Mouse (Mus musculus) CH12.LX (cell line): ENCODE data around the gene Ikzf1. TPM values are rescaled to one million over a fixed set of nuclear protein-coding genes. Genes with fewer than 3 reads are reported as not detected.
A peak's percentile ranks its signal among the peaks of the same experiment; 100 is the strongest.

ENCODE experiments used
- DNase-seq: peaks from one replicate; pipeline ENCODE4 v3.0.0-alpha.2; 2013; ENCODE audit errors: extremely low read depth
- H3K27ac ChIP-seq: 2 replicates; pipeline ENCODE4 v1.5.1; 2012; ENCODE audit warnings: low read depth, mild to moderate bottlenecking, control low read depth, moderate library complexity; ENCODE audit not compliant: insufficient read depth
- H3K27me3 ChIP-seq: replicated peaks from 2 replicates; pipeline ENCODE3; 2012; ENCODE audit warnings: inconsistent platforms
- H3K36me3 ChIP-seq, 2 experiments: replicated peaks in 1 of 2; 2 replicates each; pipeline versions ENCODE3 to v1.6.1; 2012; ENCODE audit warnings: inconsistent platforms in 1 of 2, low read length in 1 of 2, mild to moderate bottlenecking in 1 of 2, mixed read lengths in 1 of 2, moderate library complexity in 1 of 2; ENCODE audit not compliant: control insufficient read depth in 1 of 2, insufficient read depth in 1 of 2
- H3K4me1 ChIP-seq, 2 experiments: 2 replicates each; pipeline ENCODE4 v1.6.1; 2012; ENCODE audit warnings: inconsistent platforms in 1 of 2, moderate library complexity in 1 of 2; ENCODE audit not compliant: insufficient read depth in 2 of 2, control insufficient read depth in 1 of 2
- H3K4me2 ChIP-seq: 2 replicates; pipeline ENCODE4 v1.6.1; 2012; ENCODE audit warnings: low read depth, mild to moderate bottlenecking, control low read depth; ENCODE audit not compliant: poor library complexity, insufficient read depth, severe bottlenecking
- H3K4me3 ChIP-seq, 3 experiments: fragments of 150-350 bp in 1 of 3; sonication (generic) in 1 of 3; replicated peaks in 1 of 3; 2 replicates each; pipeline versions ENCODE3 to v1.5.1; 2011 to 2012; ENCODE audit warnings: low read depth in 2 of 3, low read length in 2 of 3, mild to moderate bottlenecking in 2 of 3, moderate library complexity in 2 of 3, control low read depth in 1 of 3, improper control_type of control experiment in 1 of 3, inconsistent platforms in 1 of 3, mixed read lengths in 1 of 3; ENCODE audit not compliant: poor library complexity in 1 of 3
- H3K79me2 ChIP-seq: replicated peaks from 2 replicates; pipeline ENCODE4 v1.6.1; 2012; ENCODE audit warnings: mild to moderate bottlenecking, moderate library complexity; ENCODE audit not compliant: control insufficient read depth, poor library complexity, insufficient read depth, severe bottlenecking; ENCODE audit errors: extremely low read depth
- H3K9ac ChIP-seq: 2 replicates; pipeline ENCODE4 v1.6.1; 2012; ENCODE audit warnings: low read depth, mild to moderate bottlenecking, control low read depth, moderate library complexity; ENCODE audit not compliant: insufficient read depth
- H3K9me3 ChIP-seq: replicated peaks from 2 replicates; pipeline ENCODE3; 2012; ENCODE audit warnings: low read length, inconsistent platforms, mixed read lengths
- BHLHE40 ChIP-seq: IDR thresholded peaks from 2 replicates; pipeline ENCODE4 v1.6.1; 2011; ENCODE audit warnings: mild to moderate bottlenecking, low read depth, low read length, improper control_type of control experiment
- CHD2 ChIP-seq: IDR thresholded peaks from 2 replicates; pipeline ENCODE4 v1.6.1; 2011; ENCODE audit warnings: low read length, improper control_type of control experiment
- CTCF ChIP-seq, 2 experiments: IDR thresholded peaks in 1 of 2; conservative IDR thresholded peaks in 1 of 2; 2 replicates each; pipeline ENCODE4 v1.5.1; 2011 to 2012; ENCODE audit warnings: low read depth in 2 of 2, low read length in 2 of 2, improper control_type of control experiment in 1 of 2, inconsistent platforms in 1 of 2, mild to moderate bottlenecking in 1 of 2, moderate library complexity in 1 of 2
- ELF1 ChIP-seq: IDR thresholded peaks from 2 replicates; pipeline ENCODE4 v1.6.1; 2014; ENCODE audit warnings: low read depth, mild to moderate bottlenecking, inconsistent platforms, low read length, improper control_type of control experiment
- EP300 ChIP-seq: IDR thresholded peaks from 2 replicates; pipeline ENCODE4 v1.6.1; 2011; ENCODE audit warnings: low read length, improper control_type of control experiment
- ETS1 ChIP-seq: conservative IDR thresholded peaks from 2 replicates; pipeline ENCODE4 v1.6.1; 2012; ENCODE audit warnings: low read depth, mild to moderate bottlenecking, inconsistent platforms, low read length, improper control_type of control experiment, moderate library complexity
- GABPA ChIP-seq: IDR thresholded peaks from 2 replicates; pipeline ENCODE4 v1.6.1; 2012; ENCODE audit warnings: low read depth, low read length, improper control_type of control experiment, inconsistent platforms; ENCODE audit not compliant: insufficient replicate concordance
- HCFC1 ChIP-seq: IDR thresholded peaks from 2 replicates; pipeline ENCODE4 v1.6.1; 2012; ENCODE audit warnings: low read depth, mild to moderate bottlenecking, inconsistent platforms, low read length, improper control_type of control experiment
- IRF4 ChIP-seq: IDR thresholded peaks from 2 replicates; pipeline ENCODE4 v1.6.1; 2014; ENCODE audit warnings: low read depth, mild to moderate bottlenecking, inconsistent platforms, low read length, improper control_type of control experiment
- JUND ChIP-seq: conservative IDR thresholded peaks from 2 replicates; pipeline ENCODE4 v1.6.1; 2011; ENCODE audit warnings: low read depth, low read length, improper control_type of control experiment
- MAFK ChIP-seq: IDR thresholded peaks from 2 replicates; pipeline ENCODE4 v1.6.1; 2011; ENCODE audit warnings: low read length, improper control_type of control experiment; ENCODE audit not compliant: insufficient replicate concordance
- MAX ChIP-seq: IDR thresholded peaks from 2 replicates; pipeline ENCODE4 v1.6.1; 2011; ENCODE audit warnings: low read length, improper control_type of control experiment
- MAZ ChIP-seq: IDR thresholded peaks from 2 replicates; pipeline ENCODE4 v1.6.1; 2012; ENCODE audit warnings: low read depth, mild to moderate bottlenecking, inconsistent platforms, low read length, improper control_type of control experiment, moderate library complexity
- MEF2A ChIP-seq: IDR thresholded peaks from 2 replicates; pipeline ENCODE4 v1.6.1; 2014; ENCODE audit warnings: low read depth, mild to moderate bottlenecking, inconsistent platforms, low read length, improper control_type of control experiment, borderline replicate concordance
- MXI1 ChIP-seq: IDR thresholded peaks from 2 replicates; pipeline ENCODE4 v1.6.1; 2011; ENCODE audit warnings: mild to moderate bottlenecking, low read depth, low read length, improper control_type of control experiment
- MYC ChIP-seq: IDR thresholded peaks from 2 replicates; pipeline ENCODE4 v1.6.1; 2011; ENCODE audit warnings: low read depth, mild to moderate bottlenecking, improper control_type of control experiment, low read length
- NRF1 ChIP-seq: IDR thresholded peaks from 2 replicates; pipeline ENCODE4 v1.6.1; 2014; ENCODE audit warnings: low read depth, mild to moderate bottlenecking, inconsistent platforms, low read length, improper control_type of control experiment, moderate library complexity
- PAX5 ChIP-seq: IDR thresholded peaks from 2 replicates; pipeline ENCODE4 v1.6.1; 2012; ENCODE audit warnings: low read length, inconsistent platforms, mixed read lengths
- POLR2AphosphoS2 ChIP-seq: IDR thresholded peaks from 2 replicates; pipeline ENCODE4 v1.6.1; 2011; ENCODE audit warnings: low read depth, low read length, improper control_type of control experiment
- RCOR1 ChIP-seq: conservative IDR thresholded peaks from 2 replicates; pipeline ENCODE4 v1.6.1; 2012; ENCODE audit warnings: low read depth, mild to moderate bottlenecking, inconsistent platforms, low read length, improper control_type of control experiment
- SIN3A ChIP-seq: IDR thresholded peaks from 2 replicates; pipeline ENCODE4 v1.6.1; 2012; ENCODE audit warnings: low read length, improper control_type of control experiment, inconsistent platforms
- SMC3 ChIP-seq: IDR thresholded peaks from 2 replicates; pipeline ENCODE4 v1.6.1; 2011; ENCODE audit warnings: low read depth, low read length, improper control_type of control experiment
- TBP ChIP-seq: conservative IDR thresholded peaks from 2 replicates; pipeline ENCODE4 v1.6.1; 2011; ENCODE audit warnings: low read depth, low read length, improper control_type of control experiment
- TCF12 ChIP-seq: IDR thresholded peaks from 2 replicates; pipeline ENCODE4 v1.6.1; 2014; ENCODE audit warnings: low read depth, mild to moderate bottlenecking, inconsistent platforms, low read length, improper control_type of control experiment
- UBTF ChIP-seq: IDR thresholded peaks from 2 replicates; pipeline ENCODE4 v1.6.1; 2012; ENCODE audit warnings: low read depth, mild to moderate bottlenecking, inconsistent platforms, low read length, improper control_type of control experiment, moderate library complexity
- ZC3H11A ChIP-seq: IDR thresholded peaks from 2 replicates; pipeline ENCODE4 v1.6.1; 2012; ENCODE audit warnings: low read depth, mild to moderate bottlenecking, inconsistent platforms, low read length, improper control_type of control experiment
- ZKSCAN1 ChIP-seq: IDR thresholded peaks from 2 replicates; pipeline ENCODE4 v1.6.1; 2012; ENCODE audit warnings: low read depth, inconsistent platforms, low read length, improper control_type of control experiment, borderline replicate concordance
- ZNF384 ChIP-seq: IDR thresholded peaks from 2 replicates; pipeline ENCODE4 v1.6.1; 2012; ENCODE audit warnings: low read depth, low read length, improper control_type of control experiment, inconsistent platforms
- dilution Hi-C: fragments of 300-500 bp; cut with MboI; formaldehyde crosslinking; loops from 2 replicates; pipeline ENCODE4 v1.14.3; 2020; ENCODE audit warnings: low sequenced_read_pairs; ENCODE audit not compliant: extremely low pct_unique_long_range_greater_than_20kb, extremely low pct_ligation_motif_present
- in situ Hi-C: fragments of 300-500 bp; cut with MboI; formaldehyde crosslinking; loops from 3 replicates; pipeline ENCODE4 v1.14.3; 2019; ENCODE audit warnings: low sequenced_read_pairs, low pct_ligation_motif_present, low pct_unique_long_range_greater_than_20kb, mixed read lengths
- polyA plus RNA-seq: library from polyadenylated mRNA; unstranded; fragments of >175 nt; gene quantifications from 2 replicates; pipeline ENCODE4 v1.2.1, GENCODE M21; 2012; ENCODE audit warnings: low read depth; ENCODE audit not compliant: insufficient read length
- total RNA-seq, 2 experiments: library from RNA; depleted of rRNA; stranded (reverse); fragments of 300-350 nt in 1 of 2; fragments of >200 nt in 1 of 2; gene quantifications; 2 replicates each; pipeline ENCODE4 v1.2.3; 2012 to 2014

Ikzf1 gene
- total and polyA plus RNA-seq, 3 experiments: 33.1 to 68.7 (median 51.2) TPM

DNA sequence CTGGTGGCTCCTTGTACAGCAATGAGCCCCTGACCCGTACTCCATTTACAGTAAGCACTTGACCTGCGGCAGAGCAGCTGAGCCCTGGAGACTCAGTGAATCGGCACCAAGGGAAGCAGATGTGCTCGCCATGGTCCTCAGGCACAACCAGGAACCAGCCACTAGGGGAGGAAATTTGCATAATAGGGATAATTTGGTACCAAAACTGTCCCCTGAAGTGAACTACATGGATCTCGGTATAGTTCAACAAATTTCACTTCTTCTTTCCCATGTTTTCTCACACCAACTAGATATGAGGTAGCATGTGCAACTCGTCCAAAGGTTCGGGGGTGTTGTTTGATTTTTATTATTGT lies 92.0 kb downstream of the Ikzf1 start:
- H3K27me3 ChIP-seq: no peaks in the 10 kb centered on the region
- H3K4me2 ChIP-seq: peak overlapping the region; percentile 39
- no peaks in the 10 kb centered on the region for H3K9me3 ChIP-seq
- H3K36me3 ChIP-seq: peaks cover 10 to 30% of the 10 kb centered on the region in 2 experiments
- 0 out of 2 replicates have a peak, but pooled peaks have one; percentile 46 for TF ChIP-seq MAFK
- no peak; the same call in none of the 2 replicates for TF ChIP-seq RCOR1
- TF ChIP-seq TCF12: peak; percentile 97
- peak; percentile 94 for TF ChIP-seq MYC
- peak; percentile 60 for TF ChIP-seq SIN3A
- peak; percentile 80; the same call in 1 of the 2 replicates for TF ChIP-seq ELF1
- TF ChIP-seq MAZ: no peak
- TF ChIP-seq ZNF384: no peak
- TF ChIP-seq ZC3H11A: no peak
- TF ChIP-seq ETS1: peak; percentile 92
- no peak for TF ChIP-seq NRF1
- TF ChIP-seq SMC3: 0 out of 2 replicates have a peak, but pooled peaks have one; percentile 6
- no peak for TF ChIP-seq GABPA
- TF ChIP-seq PAX5: no peak
- no peak for TF ChIP-seq MXI1
- peak; percentile 15; the same call in 1 of the 2 replicates for TF ChIP-seq CHD2
- 0 out of 2 replicates have a peak, but pooled peaks have one; percentile 31 for TF ChIP-seq POLR2AphosphoS2
- TF ChIP-seq HCFC1: no peak
- TF ChIP-seq MAX: peak; percentile 83; the same call in 1 of the 2 replicates
- peak; percentile 94 for TF ChIP-seq IRF4
- TF ChIP-seq CTCF (conservative IDR thresholded peaks at IDR 0.05 in 1 of 2, IDR thresholded peaks at IDR 0.05 in 1 of 2; ENCODE audit: low read depth in 2 of 2, low read length in 2 of 2): peak; percentile 50 to 78; a peak in 3 of 4 replicates
- TF ChIP-seq ZKSCAN1: no peak
- peak; percentile 65; the same call in 1 of the 2 replicates for TF ChIP-seq TBP
- TF ChIP-seq UBTF: 0 out of 2 replicates have a peak, but pooled peaks have one; percentile 22
- peak; percentile 98 for TF ChIP-seq EP300
- TF ChIP-seq BHLHE40: peak; percentile 85
- peak; percentile 95 for TF ChIP-seq MEF2A
- TF ChIP-seq JUND: peak; percentile 61; the same call in 1 of the 2 replicates
- peak overlapping the region; percentile 30 for H3K9ac ChIP-seq
- peak; percentile 93 for DNase-seq
- peaks cover 38 to 98% of the 10 kb centered on the region in 2 experiments for H3K4me1 ChIP-seq
- peak overlapping the region in 1 of 3 experiments; percentile 23 for H3K4me3 ChIP-seq
- dilution Hi-C loops (no loop called here), in situ Hi-C loops (no loop called here)
- H3K79me2 ChIP-seq: no peaks in the 10 kb centered on the region; the same call in 1 of the 2 replicates
- peak overlapping the region; percentile 90 for H3K27ac ChIP-seq
